Mouse (Mus musculus): ENCODE results near the gene Vmn1r176.
"Not testable (repeated sequence)": the region's sequence is repeated elsewhere in the genome, so short reads cannot be mapped to it uniquely, and the experiment has no call there.

Vmn1r176 gene

DNA sequence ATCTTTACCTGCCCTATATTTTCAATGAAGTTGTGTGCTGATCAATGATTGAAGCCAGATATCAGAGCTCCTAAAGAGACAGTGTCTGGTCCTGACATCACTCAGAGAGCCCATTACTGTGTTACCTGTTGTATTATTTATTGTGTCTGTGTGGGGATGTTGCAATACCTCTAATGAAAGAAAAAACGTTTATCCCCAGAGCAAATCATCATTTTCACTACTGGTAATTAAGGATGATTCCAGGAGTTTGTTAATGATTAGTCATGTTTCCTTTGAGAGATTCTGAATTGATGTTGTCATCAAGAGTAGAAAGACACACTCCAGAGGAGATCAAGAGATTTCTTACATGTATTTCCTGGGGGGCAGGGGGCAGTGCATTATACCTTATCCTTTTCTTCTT is at the start of gene Vmn1r176:
Gene Vmn1r176, minus strand, starts transcription at position 101 of the 400 bp plus-strand sequence.
- not testable (repeated sequence) for DNase-seq (ENCODE audit: low spot score)

DNA sequence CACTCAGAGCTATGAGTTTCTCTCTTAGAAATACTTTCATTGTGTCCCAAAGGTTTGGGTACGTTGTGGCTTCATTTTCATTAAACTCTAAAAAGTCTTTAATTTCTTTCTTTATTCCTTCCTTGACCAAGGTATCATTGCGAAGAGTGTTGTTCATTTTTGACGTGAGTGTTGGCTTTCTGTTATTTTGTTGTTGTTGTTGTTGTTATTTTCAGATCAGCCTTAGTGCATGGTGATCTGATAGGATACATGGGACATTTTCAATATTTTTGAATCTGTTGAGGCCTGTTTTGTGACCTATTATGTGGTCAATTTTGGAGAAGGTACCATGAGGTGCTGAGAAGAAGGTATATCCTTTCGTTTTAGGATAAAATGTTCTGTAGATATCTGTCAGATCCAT is 39.7 kb upstream of the Vmn1r176 start:
- not testable (repeated sequence) for DNase-seq (ENCODE audit: low spot score)

GRCm38 (mm10) chr7:23866349-23866748 is 29.2 kb upstream of the Vmn1r176 start, which contains the start of gene Vmn1r177:
Vmn1r177 (minus strand) TSS chr7:23866449.
- not testable (repeated sequence) for DNase-seq (ENCODE audit: low spot score)

GRCm38 (mm10) chr7:23810543-23810942 is 26.6 kb downstream of the Vmn1r176 start, which contains the start of gene Vmn1r175:
Vmn1r175 (minus strand) TSS chr7:23810643.
- not testable (repeated sequence) for DNase-seq (ENCODE audit: low spot score)

GRCm38 (mm10) chr7:23784526-23784925 is 52.6 kb downstream of the Vmn1r176 start:
- DNase-seq (ENCODE audit: low spot score), result no peak

Measured in layer of hippocampus, adult 9-10 months (tissue).